Mouse (Mus musculus) right cerebral cortex, postnatal 36 days (tissue): ENCODE data around the gene Whamm.
A peak's percentile ranks its signal among the peaks of the same experiment; 100 is the strongest.

Source experiments
- DNase-seq, 2 experiments: peaks; one replicate each; pipeline ENCODE4 v3.0.0; 2022; ENCODE audit warnings: low spot score in 2 of 2, mixed read lengths in 1 of 2

Whamm gene

DNA sequence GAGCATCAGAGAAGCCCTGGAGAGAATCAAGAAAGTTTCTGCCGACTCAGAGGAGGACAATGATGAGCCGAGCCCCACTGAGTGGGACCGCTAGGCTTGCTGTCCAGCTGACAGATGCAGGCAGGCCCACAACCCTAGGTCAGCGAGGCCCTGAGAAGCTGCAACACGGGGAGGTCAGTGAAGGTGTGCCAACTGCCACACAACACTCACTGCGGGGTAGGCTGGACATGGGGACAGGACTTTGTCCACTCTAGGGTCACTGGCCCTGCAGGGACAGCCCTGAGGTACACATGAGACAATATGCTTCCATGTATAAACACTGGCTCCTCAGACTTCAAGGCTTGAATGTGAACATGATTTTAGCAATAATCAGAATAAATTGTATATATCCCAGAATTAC is 25.0 kb downstream of the Whamm start:
- DNase-seq, result no peak

DNA sequence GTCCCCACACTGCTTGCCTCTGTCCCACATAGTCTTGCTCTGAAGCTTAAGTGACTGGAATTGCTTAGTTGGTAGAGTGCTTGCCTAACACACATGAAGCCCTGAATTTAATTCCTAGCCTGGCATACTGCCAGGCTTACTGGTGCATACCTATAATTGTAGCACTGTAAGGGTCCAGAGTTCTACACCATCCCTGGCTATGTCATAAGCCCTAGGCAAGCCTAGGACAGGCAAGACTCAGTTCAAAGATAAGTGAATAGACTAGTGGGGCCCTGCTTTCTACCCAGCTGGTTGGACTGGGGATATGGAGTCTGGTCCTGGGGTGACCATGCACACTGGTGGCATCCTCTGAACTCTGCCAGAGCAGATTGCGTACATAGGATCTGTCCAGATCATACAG is 26.6 kb downstream of the Whamm start:
- DNase-seq, result no peak

DNA sequence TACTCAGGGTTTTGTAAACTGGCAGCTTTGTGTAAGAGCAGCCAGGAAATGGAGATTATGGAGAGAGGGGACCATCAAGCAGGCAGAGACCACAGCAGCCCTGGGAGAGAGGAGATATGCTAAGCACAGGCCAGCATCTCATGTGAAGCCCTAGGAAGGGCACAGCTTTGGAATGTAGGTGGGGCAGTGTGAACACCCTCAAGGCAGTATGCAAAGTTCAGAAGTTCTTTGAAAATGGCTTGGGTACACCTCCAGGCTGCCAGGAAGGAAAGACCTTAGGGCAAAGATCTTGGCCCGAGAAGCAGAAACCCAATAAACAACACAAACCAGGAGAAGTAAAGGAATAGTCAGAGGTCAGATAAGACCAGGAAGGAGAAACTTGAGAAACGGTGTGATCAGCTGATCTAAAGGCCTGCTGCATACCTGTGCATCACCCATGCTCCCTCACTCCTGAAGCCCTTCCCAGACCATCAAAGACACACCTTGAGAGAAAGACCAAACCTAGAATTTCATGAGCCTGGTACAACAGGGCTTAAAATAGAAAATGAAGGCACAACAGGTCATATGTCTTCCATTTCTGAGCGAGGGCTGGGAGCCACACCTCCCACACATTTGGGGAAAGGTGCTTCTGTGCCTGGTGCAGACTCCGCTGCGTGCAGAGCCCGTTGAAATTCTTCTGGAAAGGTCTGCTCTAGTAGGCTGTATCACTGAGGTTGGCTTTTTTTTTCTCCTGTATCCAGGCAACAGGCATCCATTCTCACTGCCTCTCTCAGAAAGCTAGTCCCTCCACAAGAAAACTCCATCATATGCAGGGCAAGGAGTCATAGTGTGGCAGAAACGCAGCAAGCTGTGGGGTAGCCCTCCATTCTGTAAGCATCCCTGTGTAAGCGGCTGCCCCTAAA is 28.6 kb downstream of the Whamm start:
- peak in 1 of 2 experiments; percentile 32 for DNase-seq

DNA sequence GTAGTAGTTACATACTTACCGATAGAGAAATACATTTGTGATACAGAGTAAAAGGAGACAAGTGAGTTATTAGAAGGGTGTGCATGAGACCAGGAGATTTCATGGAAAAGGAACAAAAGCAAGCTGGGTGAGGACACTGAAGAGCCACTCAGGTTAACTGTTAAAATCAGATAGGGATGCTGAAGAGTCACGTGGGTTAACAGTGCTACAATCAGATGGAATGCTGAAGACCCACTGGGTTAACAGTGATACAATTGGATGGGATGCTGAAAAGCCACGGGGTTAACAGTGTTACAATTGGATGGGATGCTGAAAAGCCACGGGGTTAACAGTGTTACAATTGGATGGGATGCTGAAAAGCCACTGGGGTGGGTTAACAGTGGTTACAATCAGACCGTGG is 33.9 kb downstream of the Whamm start:
- DNase-seq, result no peak

- DNase-seq, result no peak
Observed at GRCm38 (mm10) chr7:81605489-81605888, 34.4 kb downstream of the Whamm start.

GRCm38 (mm10) chr7:81606452-81606851 is 35.4 kb downstream of the Whamm start:
- no peak for DNase-seq

- no peak for DNase-seq
Observed at GRCm38 (mm10) chr7:81610125-81610524, 39.1 kb downstream of the Whamm start.

DNA sequence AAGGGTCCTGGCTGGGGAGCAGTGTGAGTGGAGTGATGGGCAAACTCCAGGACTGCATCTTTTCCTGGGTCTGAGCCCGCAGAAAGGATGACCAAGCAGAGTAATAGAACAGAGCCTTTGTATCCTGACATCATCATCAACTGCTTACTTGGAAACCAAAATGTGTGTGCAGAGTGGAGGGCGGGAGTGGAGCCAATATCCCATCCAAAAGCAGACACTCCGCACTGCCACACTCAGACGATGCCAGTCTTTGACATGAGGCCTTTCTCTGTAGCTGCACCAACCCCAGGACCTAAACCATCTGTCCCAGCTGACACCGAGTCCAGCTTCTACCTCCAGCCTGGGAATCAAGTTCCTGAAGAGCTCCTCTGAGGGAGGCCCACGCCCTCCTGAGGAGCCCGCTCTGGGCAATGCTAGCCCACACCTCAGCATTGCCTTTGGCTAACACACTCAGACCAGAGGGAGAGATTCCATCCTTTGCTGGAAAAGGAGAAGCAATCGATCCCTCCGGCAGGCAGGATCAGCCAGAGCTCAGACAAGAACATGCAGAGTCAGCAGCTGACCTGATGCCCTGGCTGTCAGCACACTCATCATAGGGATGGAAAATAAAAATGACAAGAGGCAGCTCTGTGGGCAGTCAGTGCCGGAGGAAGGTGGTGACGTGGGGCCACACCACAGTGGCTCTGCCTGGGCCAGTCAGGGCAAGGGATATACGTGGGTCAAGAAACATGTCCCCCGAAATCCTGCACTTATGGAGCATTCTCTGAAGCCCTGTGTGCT is 42.0 kb downstream of the Whamm start:
- DNase-seq, result no peak

GRCm38 (mm10) chr7:81615031-81615430 is 44.0 kb downstream of the Whamm start:
- DNase-seq, result no peak

DNA sequence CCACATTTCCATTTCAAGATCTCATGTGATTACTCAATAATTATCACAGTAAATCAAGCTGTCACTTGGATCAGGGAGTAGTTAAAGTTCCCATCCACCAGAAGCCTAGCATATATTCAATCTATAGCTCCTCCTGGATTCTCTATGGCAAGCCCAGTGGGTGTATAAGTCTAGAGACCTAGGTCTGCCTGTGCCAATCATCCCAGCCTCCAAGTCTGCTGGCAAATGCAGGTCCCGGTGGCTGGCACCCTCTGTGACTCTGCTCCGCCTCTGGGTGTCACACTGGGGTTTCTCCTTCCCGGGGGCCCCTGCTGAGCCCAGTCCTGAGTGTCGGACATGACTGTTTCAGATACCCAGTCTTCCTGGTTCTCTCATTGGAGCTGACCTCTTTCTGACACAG is 51.7 kb downstream of the Whamm start:
- DNase-seq, result no peak

DNA sequence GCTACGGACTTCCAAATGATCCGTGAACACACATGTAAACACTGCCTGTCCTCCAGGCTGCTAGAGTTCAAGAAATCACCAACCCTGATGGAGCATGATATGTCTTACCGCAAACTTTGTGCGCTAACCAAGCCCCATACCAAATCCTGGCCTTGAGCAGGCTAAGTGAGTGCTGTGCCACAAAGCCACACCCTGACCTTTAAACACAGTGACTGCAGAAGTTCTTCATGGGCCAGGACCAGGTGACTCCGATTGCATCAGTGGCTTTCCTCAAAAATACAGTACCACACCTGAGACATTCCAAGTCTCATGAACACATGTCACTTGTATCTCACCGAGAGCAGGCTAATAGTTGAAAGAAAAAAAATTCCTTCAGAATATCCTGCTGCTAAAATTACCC is 52.7 kb downstream of the Whamm start:
- DNase-seq, result no peak

DNA sequence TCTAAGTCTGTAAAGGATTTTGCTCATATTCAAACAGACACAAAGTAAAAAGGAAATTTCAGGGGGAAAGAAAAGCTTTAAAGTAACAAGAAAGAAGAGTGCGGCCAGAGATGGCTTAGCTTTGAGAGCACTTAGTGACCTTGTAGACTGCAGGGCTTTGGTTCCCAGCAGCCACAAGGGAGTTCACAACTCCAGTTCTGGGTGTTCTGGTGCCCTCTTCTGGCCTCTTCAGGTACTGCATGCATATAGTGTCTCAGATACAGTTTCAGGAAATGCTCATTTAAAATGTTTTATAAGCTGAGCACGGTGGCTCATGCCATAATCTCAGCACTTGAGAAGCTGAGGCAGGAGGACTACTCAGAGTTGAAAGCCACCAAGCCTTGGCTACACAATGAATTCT is 55.4 kb downstream of the Whamm start:
- no peak for DNase-seq

GRCm38 (mm10) chr7:81631261-81631660 is 60.2 kb downstream of the Whamm start:
- DNase-seq, result peak in 1 of 2 experiments; percentile 40

- no peak for DNase-seq
Observed at GRCm38 (mm10) chr7:81632586-81632985, 61.5 kb downstream of the Whamm start.

DNA sequence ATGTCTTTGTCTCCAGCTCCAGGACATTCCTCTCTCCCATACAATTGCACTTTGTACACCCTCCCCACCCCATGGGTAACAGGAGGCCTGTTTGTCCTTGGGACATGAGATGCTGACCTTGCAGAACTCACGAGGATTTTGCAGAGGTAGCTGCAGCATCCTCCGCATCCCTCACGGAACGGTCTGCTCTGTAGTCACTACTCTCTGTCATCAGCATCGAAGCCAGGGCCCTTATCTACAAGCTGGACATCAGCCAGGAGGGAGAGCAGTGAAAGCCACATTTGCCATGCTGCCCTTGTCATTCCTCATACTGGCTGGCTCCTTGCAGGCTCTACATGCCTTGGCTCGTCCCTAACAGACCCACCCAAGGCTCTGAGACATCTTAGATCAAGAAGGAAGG is 70.0 kb downstream of the Whamm start:
- no peak for DNase-seq

DNA sequence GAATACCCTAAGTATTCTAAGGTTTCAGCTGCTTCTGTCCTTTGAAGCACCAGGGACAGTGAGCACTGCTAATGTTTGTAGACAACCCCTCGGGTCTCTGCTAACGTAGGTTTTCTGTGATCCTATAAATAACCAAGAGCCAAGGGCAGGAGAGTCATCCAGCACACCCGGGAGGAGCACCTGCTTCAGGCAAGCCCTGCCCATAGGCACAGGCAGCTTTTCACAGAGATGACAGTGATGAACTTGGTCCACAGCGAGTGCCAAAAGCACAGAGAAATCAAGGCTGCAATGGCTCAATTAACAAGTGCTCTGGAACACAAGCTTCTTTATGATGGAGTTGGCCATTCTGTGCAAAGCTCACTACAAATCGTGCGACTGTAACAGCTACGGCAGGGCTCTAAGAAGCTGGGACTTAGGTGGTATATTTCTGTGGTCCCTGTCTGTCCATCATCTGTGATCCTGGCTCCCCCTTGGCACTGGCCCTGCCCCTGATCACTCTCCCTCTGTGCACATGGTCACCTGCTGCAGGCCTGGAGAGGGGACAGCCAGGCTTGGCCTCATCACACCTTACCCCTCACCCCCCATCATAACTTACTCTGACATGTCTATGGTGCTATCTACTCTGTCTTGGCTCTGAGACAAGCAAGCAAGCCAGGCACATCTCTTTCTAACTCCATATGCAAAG is 73.6 kb downstream of the Whamm start:
- DNase-seq, result no peak
